ENCODE assay signal across 8 mouse cellular contexts in genomic region chr15:102470605-102471294, GRCm38 (mm10). TPM values are rescaled to one million over a fixed set of nuclear protein-coding genes. Genes with fewer than 3 reads are reported as not detected.
DNase-seq lines count a peak whose midpoint lies in the region; ATAC-seq and TF ChIP-seq lines count a peak whose summit lies in the region.

No protein-coding gene starts in this region.

- under 1% methylated on average over 50 of the region's 67 CpGs for WGBS in forebrain, embryonic 11.5 days
- under 1% methylated on average over 28 of the region's 67 CpGs for WGBS in heart, embryonic 16.5 days
- WGBS in liver, embryonic 14.5 days (ENCODE audit: insufficient replicate concordance), result 1% methylated on average over 41 of the region's 67 CpGs
- WGBS in stomach, embryonic 14.5 days, result 2% methylated on average over 39 of the region's 67 CpGs

- H3K9ac ChIP-seq in forebrain, embryonic 11.5 days (ENCODE audit: low read length), result peak overlapping the region; percentile 93
- H3K9ac ChIP-seq in heart, embryonic 16.5 days (ENCODE audit: low read length), result peak overlapping the region; percentile 98
- H3K9ac ChIP-seq in liver, embryonic 14.5 days (replicated peaks), result peak overlapping the region; percentile 87
- H3K9ac ChIP-seq in stomach, embryonic 14.5 days (replicated peaks; ENCODE audit: low read depth, low read length), result peak overlapping the region; percentile 81

- peak; percentile 26 for ATAC-seq in CD4-positive, CD25-positive, alpha-beta regulatory T cell, adult 4 months
- peak; percentile 67 for ATAC-seq in forebrain, embryonic 11.5 days (replicated peaks; ENCODE audit: low FRiP score)
- peak; percentile 67 for ATAC-seq in heart, embryonic 16.5 days (replicated peaks; ENCODE audit: extremely low read depth, insufficient read depth, low FRiP score)
- ATAC-seq in liver, embryonic 14.5 days (ENCODE audit: insufficient read depth), result peak; percentile 67
- peak; percentile 57 for ATAC-seq in stomach, embryonic 14.5 days (ENCODE audit: insufficient number of reproducible peaks, insufficient read depth, low FRiP score, low read depth)

- peak; percentile 36; the same call in 1 of the 2 replicates for TF ChIP-seq CTCF in liver, embryonic 14.5 days (IDR thresholded peaks at IDR 0.05; ENCODE audit: low read depth)

- H3K4me1 ChIP-seq in forebrain, embryonic 11.5 days (replicated peaks; ENCODE audit: control insufficient read depth, insufficient read depth, low read length), result no peaks in the 10 kb centered on the region
- peaks cover 10% of the 10 kb centered on the region for H3K4me1 ChIP-seq in heart, embryonic 16.5 days (ENCODE audit: control insufficient read depth, insufficient read depth, low read length)
- peaks cover 6 to 7% of the 10 kb centered on the region in 2 experiments; a peak in 3 of 4 replicates for H3K4me1 ChIP-seq in liver, embryonic 14.5 days (replicated peaks; ENCODE audit: control insufficient read depth in 2 of 2, insufficient read depth in 2 of 2, low read length in 1 of 2)
- peaks cover 8% of the 10 kb centered on the region; the same call in 1 of the 2 replicates for H3K4me1 ChIP-seq in stomach, embryonic 14.5 days (ENCODE audit: control insufficient read depth, insufficient read depth, low read length)

- peak overlapping the region; percentile 96 for H3K27ac ChIP-seq in forebrain, embryonic 11.5 days (ENCODE audit: low read depth, low read length)
- peak overlapping the region; percentile 99 for H3K27ac ChIP-seq in heart, embryonic 16.5 days (ENCODE audit: low read length)
- peak overlapping the region; percentile 61 for H3K27ac ChIP-seq in liver, embryonic 14.5 days
- H3K27ac ChIP-seq in stomach, embryonic 14.5 days (ENCODE audit: low read length), result peak overlapping the region; percentile 98

- no peaks in the 10 kb centered on the region for H3K27me3 ChIP-seq in forebrain, embryonic 11.5 days (ENCODE audit: control insufficient read depth, insufficient read depth, low read length)
- H3K27me3 ChIP-seq in heart, embryonic 16.5 days (ENCODE audit: control insufficient read depth, insufficient read depth, low read length), result no peaks in the 10 kb centered on the region
- no peaks in the 10 kb centered on the region for H3K27me3 ChIP-seq in liver, embryonic 14.5 days (ENCODE audit: control insufficient read depth, insufficient read depth, low read length)
- no peaks in the 10 kb centered on the region for H3K27me3 ChIP-seq in stomach, embryonic 14.5 days (ENCODE audit: control insufficient read depth, insufficient read depth, low read length)

- peaks cover 3% of the 10 kb centered on the region for H3K36me3 ChIP-seq in forebrain, embryonic 11.5 days (ENCODE audit: control insufficient read depth, insufficient read depth, low read length)
- H3K36me3 ChIP-seq in heart, embryonic 16.5 days (ENCODE audit: control insufficient read depth, insufficient read depth), result peaks cover 19% of the 10 kb centered on the region
- peaks cover 27% of the 10 kb centered on the region for H3K36me3 ChIP-seq in liver, embryonic 14.5 days (replicated peaks; ENCODE audit: control insufficient read depth, insufficient read depth, low read depth)
- peaks cover 24% of the 10 kb centered on the region for H3K36me3 ChIP-seq in stomach, embryonic 14.5 days (ENCODE audit: control insufficient read depth, insufficient read depth, low read length)

- peak overlapping the region; percentile 76 for H3K4me3 ChIP-seq in forebrain, embryonic 11.5 days (ENCODE audit: low read depth, low read length)
- H3K4me3 ChIP-seq in heart, embryonic 16.5 days (ENCODE audit: low read length), result peak overlapping the region; percentile 95
- peak overlapping the region; percentile 80 to 100 for H3K4me3 ChIP-seq in liver, embryonic 14.5 days (ENCODE audit: insufficient read depth in 1 of 2, low read depth in 2 of 2, low read length in 2 of 2)
- peak overlapping the region; percentile 70 for H3K4me3 ChIP-seq in stomach, embryonic 14.5 days (ENCODE audit: low read depth, low read length)

- peak; percentile 41 for DNase-seq in c-Kit-positive CD71-positive TER-119-negative erythroid progenitor cells, embryonic 14.5 days (ENCODE audit: low read depth)
- peak; percentile 94 for DNase-seq in forebrain, embryonic 11.5 days (ENCODE audit: low spot score)
- peak; percentile 87 to 91 for DNase-seq in kidney, postnatal 36 days
- DNase-seq in liver, embryonic 14.5 days (ENCODE audit: low read depth in 3 of 3, low spot score in 3 of 3), result peak in 2 of 3 experiments; percentile 41 to 50
- DNase-seq in neural tube, embryonic 10.5 days (ENCODE audit: extremely low spot score, low spot score), result peak; percentile 89

- H3K4me2 ChIP-seq in forebrain, embryonic 11.5 days (ENCODE audit: low read depth, low read length, severe bottlenecking), result peak overlapping the region; percentile 58
- peak overlapping the region; percentile 81 for H3K4me2 ChIP-seq in heart, embryonic 16.5 days (ENCODE audit: low read depth, low read length)
- H3K4me2 ChIP-seq in liver, embryonic 14.5 days (ENCODE audit: low read depth), result peak overlapping the region; percentile 86
- peak overlapping the region; percentile 77 for H3K4me2 ChIP-seq in stomach, embryonic 14.5 days (replicated peaks; ENCODE audit: low read depth, low read length)

- H3K9me3 ChIP-seq in forebrain, embryonic 11.5 days (ENCODE audit: control insufficient read depth, low read length), result no peaks in the 10 kb centered on the region
- H3K9me3 ChIP-seq in heart, embryonic 16.5 days (replicated peaks; ENCODE audit: control insufficient read depth, low read length), result no peaks in the 10 kb centered on the region
- no peaks in the 10 kb centered on the region for H3K9me3 ChIP-seq in liver, embryonic 14.5 days (ENCODE audit: control insufficient read depth, low read length)
- H3K9me3 ChIP-seq in stomach, embryonic 14.5 days (ENCODE audit: control insufficient read depth, low read depth, low read length), result no peaks in the 10 kb centered on the region

- TF ChIP-seq EP300 in liver, embryonic 14.5 days (IDR thresholded peaks at IDR 0.05; ENCODE audit: low read depth), result no peak

RNA-seq across cellular contexts. Expression of gene Pcbp2, which starts 0.4 kb away (rescaled TPM):
- 100 to 1,000 TPM; 198 to 220 TPM for polyA plus RNA-seq in CD4-positive, CD25-positive, alpha-beta regulatory T cell, adult 4 months (2017; shearing (Covaris generic))
- 236 and 247 TPM in 2 replicates for polyA plus RNA-seq in forebrain, embryonic 11.5 days (2014; fragmentation: Nextera tagmentation; extraction: Ambion mirVana)
- 136 and 140 TPM in 2 replicates for polyA plus RNA-seq in heart, embryonic 16.5 days (2015; fragmentation: Nextera tagmentation; extraction: Ambion mirVana)
- polyA plus RNA-seq in liver, embryonic 14.5 days (2012; rRNA removed), result 185 and 221 TPM in 2 replicates
- 93.3 and 103 TPM in 2 replicates for polyA plus RNA-seq in liver, embryonic 14.5 days (2014; fragmentation: Nextera tagmentation; extraction: Ambion mirVana)
- 298 and 302 TPM in 2 replicates for polyA plus RNA-seq in stomach, embryonic 14.5 days (2014; fragmentation: Nextera tagmentation; extraction: Ambion mirVana)

RNA-seq across cellular contexts. Expression of gene Prr13, which starts 11.9 kb away (rescaled TPM):
- polyA plus RNA-seq in CD4-positive, CD25-positive, alpha-beta regulatory T cell, adult 4 months (2017; shearing (Covaris generic)), result 1,000 to 10,000 TPM; 1,029 to 1,286 TPM
- polyA plus RNA-seq in forebrain, embryonic 11.5 days (2014; fragmentation: Nextera tagmentation; extraction: Ambion mirVana), result 87.9 and 97.2 TPM in 2 replicates
- 86.7 and 92.2 TPM in 2 replicates for polyA plus RNA-seq in heart, embryonic 16.5 days (2015; fragmentation: Nextera tagmentation; extraction: Ambion mirVana)
- polyA plus RNA-seq in liver, embryonic 14.5 days (2012; rRNA removed), result 69.0 and 84.6 TPM in 2 replicates
- 111 and 117 TPM in 2 replicates for polyA plus RNA-seq in liver, embryonic 14.5 days (2014; fragmentation: Nextera tagmentation; extraction: Ambion mirVana)
- 132 and 138 TPM in 2 replicates for polyA plus RNA-seq in stomach, embryonic 14.5 days (2014; fragmentation: Nextera tagmentation; extraction: Ambion mirVana)

RNA-seq across cellular contexts. Expression of gene Amhr2, which starts 25.6 kb away (rescaled TPM):
- under 1 TPM; 0.63 to 0.71 TPM for polyA plus RNA-seq in CD4-positive, CD25-positive, alpha-beta regulatory T cell, adult 4 months (2017; shearing (Covaris generic))
- polyA plus RNA-seq in forebrain, embryonic 11.5 days (2014; fragmentation: Nextera tagmentation; extraction: Ambion mirVana), result 1.0 TPM in 1 of 2 replicates, not detected in the other
- 6.6 and 7.6 TPM in 2 replicates for polyA plus RNA-seq in heart, embryonic 16.5 days (2015; fragmentation: Nextera tagmentation; extraction: Ambion mirVana)
- polyA plus RNA-seq in liver, embryonic 14.5 days (2012; rRNA removed), result 0.05 and 0.06 TPM in 2 replicates
- polyA plus RNA-seq in liver, embryonic 14.5 days (2014; fragmentation: Nextera tagmentation; extraction: Ambion mirVana), result 0.11 and 0.23 TPM in 2 replicates
- 0.94 and 1.2 TPM in 2 replicates for polyA plus RNA-seq in stomach, embryonic 14.5 days (2014; fragmentation: Nextera tagmentation; extraction: Ambion mirVana)

RNA-seq across cellular contexts. Expression of gene Gm10337, which starts 32.8 kb away (rescaled TPM):
- polyA plus RNA-seq in CD4-positive, CD25-positive, alpha-beta regulatory T cell, adult 4 months (2017; shearing (Covaris generic)), result not detected
- 15.6 TPM in 1 of 2 replicates, not detected in the other for polyA plus RNA-seq in forebrain, embryonic 11.5 days (2014; fragmentation: Nextera tagmentation; extraction: Ambion mirVana)
- polyA plus RNA-seq in heart, embryonic 16.5 days (2015; fragmentation: Nextera tagmentation; extraction: Ambion mirVana), result 4.1 TPM in 1 of 2 replicates, not detected in the other
- polyA plus RNA-seq in liver, embryonic 14.5 days (2012; rRNA removed), result not detected in 2 replicates
- not detected in 2 replicates for polyA plus RNA-seq in liver, embryonic 14.5 days (2014; fragmentation: Nextera tagmentation; extraction: Ambion mirVana)
- 4.5 and 7.0 TPM in 2 replicates for polyA plus RNA-seq in stomach, embryonic 14.5 days (2014; fragmentation: Nextera tagmentation; extraction: Ambion mirVana)

RNA-seq across cellular contexts. Expression of gene Map3k12, which starts 46.1 kb away (rescaled TPM):
- 1 to 10 TPM; 6.8 to 8.1 TPM for polyA plus RNA-seq in CD4-positive, CD25-positive, alpha-beta regulatory T cell, adult 4 months (2017; shearing (Covaris generic))
- 25.4 and 28.4 TPM in 2 replicates for polyA plus RNA-seq in forebrain, embryonic 11.5 days (2014; fragmentation: Nextera tagmentation; extraction: Ambion mirVana)
- polyA plus RNA-seq in heart, embryonic 16.5 days (2015; fragmentation: Nextera tagmentation; extraction: Ambion mirVana), result 10.3 and 11.3 TPM in 2 replicates
- 0.77 and 1.3 TPM in 2 replicates for polyA plus RNA-seq in liver, embryonic 14.5 days (2012; rRNA removed)
- polyA plus RNA-seq in liver, embryonic 14.5 days (2014; fragmentation: Nextera tagmentation; extraction: Ambion mirVana), result 0.78 and 1.1 TPM in 2 replicates
- 18.6 and 20.0 TPM in 2 replicates for polyA plus RNA-seq in stomach, embryonic 14.5 days (2014; fragmentation: Nextera tagmentation; extraction: Ambion mirVana)

Comparison
In these comparisons a context has a peak if more than half of its experiments do, and no peak if none do; other contexts are left out.
1. Peak in every context shown above with its lines: DNase-seq, ATAC-seq, H3K4me3 ChIP-seq and H3K27ac ChIP-seq.
2. DNase-seq: peak in every context shown above with its lines; median percentile 94 in forebrain, embryonic 11.5 days; 89 in kidney, postnatal 36 days; 89 in neural tube, embryonic 10.5 days; 46 in liver, embryonic 14.5 days; 41 in c-Kit-positive CD71-positive TER-119-negative erythroid progenitor cells, embryonic 14.5 days.